Mouse (Mus musculus) adrenal gland, postnatal 4 days (tissue): ENCODE measurements at regions not wholly inside any gene's neighbourhood (a gene's known extent, or its start where the extent isn't known, plus 50 kb on each side); places are given as distances from the start of the nearest gene placed in this dataset.

Experiments
- DNase-seq, 2 experiments: peaks; one replicate each; pipeline ENCODE4 v3.0.0; 2021 to 2022; ENCODE audit warnings: low spot score in 2 of 2, mixed read lengths in 2 of 2

DNA sequence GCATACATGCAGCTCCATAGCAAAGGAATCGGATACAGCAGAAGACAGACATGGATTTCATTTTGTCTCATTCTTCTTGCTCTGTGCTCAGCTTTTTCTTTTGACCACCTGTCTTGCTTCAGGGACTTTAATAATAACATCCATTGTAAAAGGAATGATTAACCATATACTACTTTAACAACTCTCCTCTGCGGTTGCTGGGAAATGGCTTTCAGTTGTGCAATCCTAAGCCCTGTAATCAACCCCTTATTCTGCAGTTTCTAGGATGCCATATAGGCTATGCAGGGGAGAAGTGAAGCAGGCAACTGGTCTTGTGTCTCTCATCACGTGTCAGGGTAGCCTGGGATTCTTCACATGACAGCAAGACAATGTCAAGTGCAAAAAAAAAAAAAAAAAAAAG, 135.8 kb upstream of the Igf1 start:
- no peak for DNase-seq

DNA sequence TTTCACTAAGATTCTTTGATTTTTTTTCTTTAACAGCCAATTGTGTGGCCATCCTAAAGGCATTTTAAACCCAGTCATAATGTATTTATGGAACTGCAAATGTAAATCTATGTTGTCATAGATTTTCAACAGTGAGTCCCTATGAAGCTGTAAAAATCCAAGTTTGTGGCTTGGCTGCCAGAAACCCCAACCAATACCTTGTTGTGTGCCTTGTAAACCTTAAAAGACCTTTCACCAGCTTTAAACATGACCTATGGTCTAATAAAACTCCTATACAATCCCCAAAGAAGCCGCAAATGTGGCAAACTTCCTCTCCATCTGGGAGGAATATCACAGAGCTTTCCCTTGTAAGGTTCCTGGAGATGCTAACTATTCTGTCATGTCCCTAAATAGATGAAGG, 125.4 kb upstream of the Igf1 start:
- no peak for DNase-seq

DNA sequence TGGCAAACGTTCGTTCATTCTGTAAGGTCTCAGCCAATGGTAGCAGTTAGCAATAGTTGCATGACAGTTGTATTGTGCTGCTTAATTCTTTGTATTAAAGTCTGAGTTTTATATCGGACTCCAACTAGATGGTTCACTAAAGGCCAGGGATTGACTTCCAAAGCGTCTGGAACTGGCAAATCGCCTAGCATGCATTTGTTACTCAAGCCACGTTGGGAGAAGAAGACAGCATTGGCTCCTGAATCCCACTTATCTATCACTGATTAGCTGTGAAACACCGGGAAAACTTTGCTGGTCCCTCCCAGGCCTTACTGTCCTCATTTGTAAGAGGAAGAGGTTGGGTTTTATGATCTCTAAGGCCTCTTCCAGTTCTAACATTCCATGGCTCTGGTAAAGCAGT, 124.8 kb upstream of the Igf1 start:
- no peak for DNase-seq

DNA sequence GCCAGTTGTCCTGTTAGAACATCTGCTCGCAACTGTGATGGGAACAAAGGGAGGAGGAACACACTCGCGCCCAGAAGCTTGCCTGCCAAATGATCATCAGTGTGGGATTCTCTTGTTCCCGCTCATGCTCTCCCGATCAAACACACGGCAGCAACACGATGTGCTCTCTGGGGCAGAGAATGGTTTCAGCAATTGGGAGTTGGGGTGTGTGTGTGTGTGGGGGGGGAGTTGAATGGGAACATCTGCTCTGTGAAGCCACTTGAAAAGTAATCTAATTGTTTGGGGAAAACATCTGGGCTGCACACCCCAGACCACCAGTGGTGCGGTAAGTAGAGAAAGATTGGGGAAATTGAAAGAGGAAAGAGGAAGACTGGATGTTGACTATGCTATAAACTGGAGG, 117.7 kb upstream of the Igf1 start:
- DNase-seq, result no peak

DNA sequence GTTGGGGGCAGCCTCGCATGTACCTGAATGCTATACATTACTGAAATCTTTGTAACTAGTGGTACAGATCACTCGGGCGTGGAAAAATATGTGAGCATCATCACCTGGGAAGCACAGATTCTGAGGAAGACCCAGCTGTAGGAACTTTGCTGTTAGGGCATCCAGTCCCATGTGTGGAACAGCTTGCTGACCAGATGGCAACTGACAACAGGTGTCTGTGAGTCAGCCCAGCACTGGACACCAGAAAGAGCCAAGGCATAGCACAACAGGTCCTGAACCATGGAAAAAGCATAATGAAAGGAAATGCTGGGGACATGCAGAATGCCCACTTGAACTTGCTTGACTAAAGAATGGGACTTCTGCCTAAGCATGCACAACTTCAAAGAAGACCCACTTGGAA, 115.3 kb upstream of the Igf1 start:
- DNase-seq, result no peak

DNA sequence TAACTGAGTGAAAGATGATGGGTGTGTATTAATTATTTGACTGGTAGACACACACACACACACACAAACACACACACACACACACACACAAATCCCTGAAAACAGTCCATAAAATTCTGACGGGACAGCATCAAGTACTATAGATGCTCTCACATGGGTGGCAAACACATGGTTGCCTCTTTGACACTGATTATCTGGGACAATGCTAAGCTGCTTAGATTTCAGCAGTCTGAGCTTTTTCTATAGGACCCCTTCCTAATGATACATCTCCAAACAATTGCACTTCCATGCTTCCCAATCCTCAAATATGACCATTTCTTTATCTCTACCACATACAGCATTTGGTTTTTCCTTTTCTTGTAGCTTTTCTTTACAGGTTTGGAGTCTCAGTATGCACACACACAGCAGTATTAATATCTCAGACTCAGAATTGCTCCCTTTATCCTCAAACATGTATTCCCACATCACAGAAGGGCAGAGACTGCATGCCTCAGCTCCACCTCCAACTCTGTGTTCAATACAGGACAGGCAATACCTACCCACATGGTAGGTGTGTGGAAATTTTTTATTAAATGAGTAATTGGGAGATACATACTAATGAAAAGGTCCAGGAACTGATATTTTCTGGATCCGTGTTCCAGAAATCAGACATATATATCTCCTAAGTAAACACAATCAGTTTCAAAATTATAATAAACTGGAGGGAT, 110.1 kb upstream of the Igf1 start:
- DNase-seq, result no peak

DNA sequence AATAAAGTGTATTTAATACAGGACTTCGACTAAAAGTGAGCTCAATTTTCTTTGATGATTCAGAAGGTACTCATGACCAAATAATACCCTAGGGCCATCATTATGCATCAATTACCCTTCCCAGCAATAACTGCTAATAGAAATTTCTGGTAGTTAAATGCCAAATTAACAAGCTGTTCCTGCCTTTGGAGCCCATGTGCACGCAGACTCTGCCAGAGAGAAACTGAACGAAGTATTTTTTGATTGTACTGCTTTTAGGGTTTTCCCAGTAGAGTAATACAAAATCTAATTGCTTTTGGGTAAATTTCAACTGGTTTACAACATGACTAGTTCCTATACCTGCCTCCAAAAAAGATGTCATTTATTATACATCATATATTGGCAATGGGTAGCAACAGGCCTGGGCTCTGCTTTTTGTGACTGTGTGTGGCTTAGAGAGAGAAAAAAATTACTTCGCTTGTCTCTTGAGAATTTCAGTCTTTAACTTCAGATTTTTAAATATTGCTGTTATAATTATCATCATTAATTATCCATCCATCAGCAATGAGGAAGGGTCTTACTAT, 109.4 kb upstream of the Igf1 start:
- no peak for DNase-seq

DNA sequence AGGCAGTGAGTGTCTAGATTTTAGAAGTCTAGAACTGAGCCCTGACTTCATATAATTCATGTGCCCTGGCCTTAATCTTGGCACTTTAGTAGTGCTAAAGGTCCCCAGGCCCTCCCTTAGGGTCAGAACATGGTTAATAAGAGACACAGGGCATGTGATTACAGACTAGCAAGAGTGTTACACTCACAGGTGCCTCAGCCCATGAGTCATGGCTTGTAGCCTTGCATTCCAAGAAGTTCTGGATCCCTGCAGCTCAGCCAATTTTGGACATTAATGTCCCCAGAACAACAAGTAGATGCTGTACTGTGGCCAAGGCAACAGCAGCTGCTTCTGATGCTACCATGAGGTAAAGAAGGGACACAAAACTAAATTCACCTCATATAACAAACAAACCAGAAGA, 107.7 kb upstream of the Igf1 start:
- no peak for DNase-seq

DNA sequence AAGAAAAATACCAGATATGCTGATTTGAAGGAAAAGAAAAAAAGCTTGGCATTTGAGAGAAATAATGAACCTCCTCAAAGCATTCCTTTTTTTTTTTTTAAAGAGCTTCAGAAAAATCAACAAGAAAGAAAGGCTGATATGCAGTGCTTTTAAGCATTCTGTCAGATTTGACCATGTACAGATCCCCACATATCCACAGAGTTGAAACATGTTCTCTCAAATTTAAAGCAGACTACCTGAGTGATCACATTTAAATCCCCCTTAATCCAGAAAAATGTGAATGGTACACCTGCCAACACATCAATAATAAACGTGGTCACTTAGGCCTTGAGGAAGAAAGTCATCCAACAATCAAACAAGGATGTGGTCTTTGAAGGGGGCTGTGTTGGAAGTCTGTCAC, 107.1 kb upstream of the Igf1 start:
- DNase-seq, result no peak

DNA sequence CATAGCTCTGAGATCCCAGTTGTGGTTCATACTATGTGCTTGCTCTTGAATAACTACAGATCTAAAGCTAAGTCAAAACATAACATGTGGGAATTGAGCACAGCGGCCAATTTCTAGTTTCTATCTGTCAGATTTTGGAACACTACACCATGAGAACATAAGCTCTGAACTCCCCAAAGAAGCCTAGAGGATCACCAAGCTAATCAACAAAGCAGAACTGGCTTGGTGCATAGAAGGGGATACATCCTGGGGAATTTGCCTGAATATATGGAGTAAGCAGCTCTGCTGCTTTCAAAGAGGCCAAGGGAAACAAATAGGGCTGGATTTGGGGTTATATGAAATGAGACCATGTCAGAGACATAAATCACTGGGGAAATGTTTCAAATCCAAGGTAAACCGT, 105.9 kb upstream of the Igf1 start:
- DNase-seq, result no peak

DNA sequence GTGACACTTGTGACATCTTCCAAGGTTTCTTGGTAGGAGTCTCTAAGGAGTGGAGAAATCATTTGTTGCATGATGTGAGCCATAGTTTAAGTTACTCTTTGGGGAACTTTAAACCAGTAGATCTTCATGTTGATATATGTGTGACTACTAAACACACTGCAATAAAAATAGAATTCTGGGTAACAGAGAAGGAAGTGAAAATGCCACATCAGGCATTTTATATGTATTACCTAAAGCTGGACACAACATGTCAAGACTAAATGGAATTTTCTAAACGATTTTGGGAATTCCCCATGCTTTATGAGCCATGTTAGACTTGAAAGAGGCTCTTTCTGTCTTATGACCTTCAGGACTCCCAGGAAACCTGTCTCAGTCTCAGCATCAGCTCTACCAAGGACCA, 104.6 kb upstream of the Igf1 start:
- no peak for DNase-seq

DNA sequence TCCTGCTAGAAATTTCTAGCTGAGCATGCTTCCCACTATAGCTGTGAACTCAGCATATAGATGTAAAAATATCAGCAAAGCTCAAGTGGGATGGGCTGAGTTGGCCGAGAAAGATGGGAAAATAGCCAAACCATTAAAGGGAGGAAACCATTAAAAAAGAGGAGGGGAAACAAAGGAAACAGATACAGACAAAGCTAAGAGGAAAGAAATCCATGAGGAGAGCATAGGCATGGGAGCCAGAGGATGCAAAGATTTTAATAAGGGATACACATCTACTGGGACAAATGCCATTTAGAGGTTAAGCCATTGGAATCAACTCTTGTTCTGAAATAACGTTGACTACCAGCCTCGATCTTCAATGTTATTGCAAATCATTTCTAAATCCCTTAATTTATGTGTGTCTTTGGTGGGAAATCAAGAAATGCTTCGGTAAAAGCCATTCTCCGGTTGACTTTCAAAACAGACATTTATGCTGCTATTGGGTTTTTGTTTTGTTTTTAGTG, 96.5 kb upstream of the Igf1 start:
- no peak for DNase-seq

DNA sequence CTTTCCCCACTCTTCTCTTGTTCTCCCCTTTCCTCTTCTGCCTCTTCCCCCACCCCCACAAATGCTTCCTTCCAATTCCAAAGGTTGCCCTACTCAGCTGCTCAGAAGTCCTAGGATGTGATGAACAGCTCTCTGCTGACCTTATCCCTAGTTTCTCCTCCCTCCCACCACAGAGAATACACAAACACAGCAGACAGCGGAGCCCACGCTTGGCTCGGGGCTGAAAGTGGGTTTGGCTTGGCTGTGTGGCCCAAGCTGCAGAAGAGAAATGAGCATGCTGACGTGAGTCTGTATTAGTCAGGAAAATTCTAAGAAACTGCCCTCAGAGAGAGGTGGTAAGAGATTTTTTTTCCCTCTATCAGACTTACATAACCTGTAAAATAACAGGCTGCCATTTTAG, 70.5 kb upstream of the Igf1 start:
- peak in 1 of 2 experiments; percentile 17 for DNase-seq

DNA sequence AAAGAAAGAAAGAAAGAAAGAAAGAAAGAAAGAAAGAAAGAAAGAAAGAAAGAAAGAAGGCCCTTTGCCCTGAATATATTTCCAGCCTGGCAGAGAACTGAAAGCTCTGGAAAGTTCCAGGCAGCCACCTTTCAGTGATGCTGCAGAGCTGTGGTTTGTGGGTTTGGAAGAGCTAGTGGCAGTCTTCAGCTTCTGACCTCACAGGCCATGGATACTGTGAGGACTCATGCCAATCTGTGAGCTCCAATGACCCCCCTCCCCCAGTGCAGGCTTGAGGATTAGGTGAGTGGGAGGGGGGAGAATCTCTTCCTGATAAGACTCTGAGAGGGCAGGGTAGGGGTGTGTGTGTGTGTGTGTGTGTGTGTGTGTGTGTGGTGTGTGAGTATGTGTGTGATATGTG, 65.7 kb upstream of the Igf1 start:
- DNase-seq, result no peak

DNA sequence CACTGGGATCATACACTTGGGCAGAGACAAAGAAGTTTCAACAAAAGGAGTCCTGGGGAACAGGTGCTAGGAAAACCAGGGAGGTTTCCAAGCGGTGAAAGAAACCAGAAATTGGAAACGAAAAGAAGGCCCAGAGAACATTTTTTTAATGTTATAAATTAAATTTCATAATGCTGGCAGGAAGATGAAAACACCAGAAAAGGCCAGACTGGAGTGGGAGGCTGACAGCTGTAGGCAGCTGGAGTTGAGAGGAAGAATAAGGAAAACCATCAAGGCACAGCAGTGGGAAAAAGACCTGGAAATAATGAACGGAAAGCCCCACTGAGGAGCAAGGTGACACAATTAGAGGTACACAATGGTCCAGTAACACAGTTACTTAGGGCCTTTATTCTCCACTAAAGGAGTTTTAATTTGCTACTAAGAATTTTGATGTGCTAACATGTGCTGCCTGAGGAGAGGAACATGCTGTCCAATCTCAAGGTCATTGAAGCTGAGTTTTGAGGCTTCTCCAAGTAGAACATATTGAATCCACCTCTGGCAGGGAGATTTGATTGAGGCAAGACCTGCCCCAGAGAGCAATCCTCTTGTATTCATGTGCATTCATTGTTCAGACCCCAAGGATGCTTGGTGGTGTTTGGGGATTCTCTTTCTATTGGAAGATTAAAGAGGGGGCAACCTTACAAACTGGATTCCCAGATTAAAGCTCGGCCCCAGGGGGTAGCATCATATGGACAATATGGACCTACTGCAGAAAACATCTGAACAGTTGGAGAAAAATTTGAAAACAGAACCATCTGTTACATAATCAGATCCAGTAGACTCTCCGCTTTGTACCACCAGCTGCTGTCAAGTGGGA, 53.9 kb upstream of the Igf1 start:
- no peak for DNase-seq

DNA sequence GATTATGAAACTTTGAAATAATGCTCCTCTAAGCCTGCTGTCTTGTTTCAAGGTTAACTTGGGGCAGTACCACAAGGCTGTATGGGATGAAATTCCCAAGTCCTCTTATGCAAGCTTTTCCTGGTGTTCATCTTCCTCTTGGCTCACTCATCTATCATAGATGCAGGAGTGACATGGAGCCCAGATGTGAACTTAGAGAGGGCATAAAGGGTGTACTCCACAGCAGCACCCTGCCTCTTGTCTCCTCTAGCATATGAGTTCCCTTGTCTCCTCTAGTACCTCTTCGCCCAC, 53.3 kb upstream of the Igf1 start:
- DNase-seq, result no peak
